Mouse (Mus musculus) NIH3T3 (cell line): ENCODE results near the gene Rreb1.
"Not testable (repeated sequence)": the region's sequence is repeated elsewhere in the genome, so short reads cannot be mapped to it uniquely, and the experiment has no call there.

ENCODE experiments used
- DNase-seq: peaks from one replicate; pipeline ENCODE4 v3.0.0-alpha.2; 2012; ENCODE audit warnings: low read depth

The Rreb1 gene

GRCm38 (mm10) chr13:37827263-37827995 lies 49.2 kb downstream of the Rreb1 start:
- DNase-seq = peak; percentile 78

GRCm38 (mm10) chr13:37827996-37828579 lies 49.9 kb downstream of the Rreb1 start:
- peak; percentile 11 for DNase-seq

- DNase-seq = no peak
Measured at GRCm38 (mm10) chr13:37828928-37829327, 50.7 kb downstream of the Rreb1 start.

- no peak for DNase-seq
Measured at GRCm38 (mm10) chr13:37830256-37830655, 52.1 kb downstream of the Rreb1 start.

- DNase-seq = peak; percentile 27
Measured at GRCm38 (mm10) chr13:37830874-37831311, 52.7 kb downstream of the Rreb1 start.

GRCm38 (mm10) chr13:37832481-37832880 lies 54.3 kb downstream of the Rreb1 start:
- no peak for DNase-seq

GRCm38 (mm10) chr13:37833500-37833899 lies 55.3 kb downstream of the Rreb1 start:
- no peak for DNase-seq

GRCm38 (mm10) chr13:37835296-37835695 lies 57.1 kb downstream of the Rreb1 start:
- DNase-seq = no peak

GRCm38 (mm10) chr13:37835811-37836210 lies 57.6 kb downstream of the Rreb1 start:
- not testable (repeated sequence) for DNase-seq

GRCm38 (mm10) chr13:37837372-37837771 lies 59.2 kb downstream of the Rreb1 start:
- no peak for DNase-seq

- DNase-seq = no peak
Measured at GRCm38 (mm10) chr13:37838260-37839183, 60.3 kb downstream of the Rreb1 start.

- no peak for DNase-seq
Measured at GRCm38 (mm10) chr13:37843241-37843640, 65.0 kb downstream of the Rreb1 start.

GRCm38 (mm10) chr13:37843844-37844243 lies 65.6 kb downstream of the Rreb1 start:
- DNase-seq = no peak

GRCm38 (mm10) chr13:37845156-37845555 lies 67.0 kb downstream of the Rreb1 start:
- no peak for DNase-seq

- no peak for DNase-seq
Measured at GRCm38 (mm10) chr13:37845641-37846040, 67.4 kb downstream of the Rreb1 start.

- DNase-seq = no peak
Measured at GRCm38 (mm10) chr13:37846507-37846906, 68.3 kb downstream of the Rreb1 start.

- no peak for DNase-seq
Measured at GRCm38 (mm10) chr13:37846962-37847570, 68.9 kb downstream of the Rreb1 start.

GRCm38 (mm10) chr13:37847601-37848358 lies 69.6 kb downstream of the Rreb1 start:
- DNase-seq = peak; percentile 79

- no peak for DNase-seq
Measured at GRCm38 (mm10) chr13:37848438-37848837, 70.2 kb downstream of the Rreb1 start.

- no peak for DNase-seq
Measured at GRCm38 (mm10) chr13:37851617-37852016, 73.4 kb downstream of the Rreb1 start.

- no peak for DNase-seq
Measured at GRCm38 (mm10) chr13:37852850-37853249, 74.7 kb downstream of the Rreb1 start.
